Mouse (Mus musculus): Measurements from ENCODE around the gene Tmtc2. TPM values are rescaled to one million over a fixed set of nuclear protein-coding genes. Genes with fewer than 3 reads are reported as not detected.

Tmtc2 gene
- polyA plus RNA-seq, 1 experiment from 2014 or later, result 8.1 TPM

- Histone ChIP-seq H3K9ac (replicated peaks; ENCODE audit: low read length) (peak overlapping the region; percentile 79), H3K4me3 (replicated peaks; ENCODE audit: low read depth, low read length) (peak overlapping the region; percentile 76), H3K36me3 (ENCODE audit: control insufficient read depth, insufficient read depth, low read length) (no peaks in the 10 kb centered on the region), H3K4me1 (ENCODE audit: control insufficient read depth, insufficient read depth, low read length) (peaks cover 24% of the 10 kb centered on the region), H3K9me3 (ENCODE audit: control insufficient read depth, low read length) (no peaks in the 10 kb centered on the region), H3K27ac (replicated peaks; ENCODE audit: low read depth, low read length) (peak overlapping the region; percentile 87), H3K4me2 (ENCODE audit: low read length) (peak overlapping the region; percentile 55), H3K27me3 (ENCODE audit: control insufficient read depth, insufficient read depth, low read length) (no peaks in the 10 kb centered on the region)
- DNase-seq, result peak; percentile 96
- ATAC-seq (ENCODE audit: low FRiP score, low TSS enrichment), result peak; percentile 77
- under 1% methylated on average over 44 of the region's 44 CpGs for WGBS
Measured at GRCm38 (mm10) chr10:105574695-105575660, 727 bp upstream of the Tmtc2 start.

DNA sequence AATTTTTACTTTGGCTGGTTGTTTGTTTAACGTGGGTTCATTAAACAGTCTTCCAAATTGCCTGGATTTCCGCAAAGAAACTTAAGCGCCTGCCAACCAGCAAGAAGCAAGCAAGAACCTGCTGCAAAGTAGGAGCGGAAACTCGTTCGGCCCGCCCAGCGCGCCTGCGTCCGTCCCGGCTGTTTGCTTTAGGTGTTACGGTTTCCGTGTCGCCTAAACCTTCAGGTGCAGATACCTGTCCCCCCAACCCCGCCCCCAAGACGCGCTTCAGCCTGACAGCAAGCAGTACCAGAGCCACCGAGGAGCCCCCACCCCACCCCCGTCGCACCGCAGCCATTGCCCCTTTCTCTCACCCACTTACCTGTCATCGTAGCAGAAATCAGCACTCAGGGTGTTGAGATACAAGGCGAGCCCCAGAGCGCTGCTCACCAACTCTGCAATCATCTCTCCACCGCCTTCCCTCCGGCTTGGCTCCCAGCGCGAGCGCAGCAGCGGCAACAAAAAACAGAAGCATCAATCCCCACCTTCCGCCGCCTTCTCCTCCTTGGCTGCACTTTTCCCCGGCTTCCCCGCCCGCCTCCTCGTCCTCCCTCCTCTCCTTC lies 844 bp downstream of the Tmtc2 start:
- DNase-seq (peak; percentile 69), ATAC-seq (ENCODE audit: low FRiP score, low TSS enrichment) (no peak)
- no peaks in the 10 kb centered on the region for H3K27me3 ChIP-seq (ENCODE audit: control insufficient read depth, insufficient read depth, low read length)
- no peaks in the 10 kb centered on the region for H3K36me3 ChIP-seq (ENCODE audit: control insufficient read depth, insufficient read depth, low read length)
- peak overlapping the region; percentile 79 for H3K9ac ChIP-seq (replicated peaks; ENCODE audit: low read length)
- H3K4me1 ChIP-seq (ENCODE audit: control insufficient read depth, insufficient read depth, low read length), result peaks cover 24% of the 10 kb centered on the region
- WGBS, result under 1% methylated on average over 37 of the region's 37 CpGs
- H3K27ac ChIP-seq (replicated peaks; ENCODE audit: low read depth, low read length), result peak overlapping the region; percentile 87
- no peaks in the 10 kb centered on the region for H3K9me3 ChIP-seq (ENCODE audit: control insufficient read depth, low read length)
- peak overlapping the region; percentile 55 for H3K4me2 ChIP-seq (ENCODE audit: low read length)
- peak overlapping the region; percentile 76 for H3K4me3 ChIP-seq (replicated peaks; ENCODE audit: low read depth, low read length)

DNA sequence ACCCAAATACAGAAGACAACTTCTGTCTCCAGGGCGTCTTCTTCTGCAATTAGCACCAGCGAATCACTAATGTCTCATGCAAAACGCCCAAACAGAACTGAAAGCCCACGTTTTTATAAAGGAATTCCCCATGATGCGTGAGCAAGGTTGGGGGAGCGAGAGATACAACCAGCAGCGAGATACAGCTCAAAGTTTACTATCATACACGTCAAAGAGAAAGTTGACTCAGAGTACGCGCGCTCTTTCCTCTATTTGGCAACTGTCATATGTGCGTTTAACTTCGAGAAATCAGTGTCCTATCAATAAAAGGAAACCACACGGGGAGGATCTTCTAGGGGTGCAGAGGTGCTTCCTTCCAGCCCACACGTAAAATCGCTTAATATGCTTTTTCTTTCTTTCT lies 1.4 kb downstream of the Tmtc2 start:
- ATAC-seq (ENCODE audit: low FRiP score, low TSS enrichment), result no peak
- WGBS, result 1% methylated on average over 16 of the region's 16 CpGs

GRCm38 (mm10) chr10:105572301-105572700 lies 1.9 kb downstream of the Tmtc2 start:
- Histone ChIP-seq H3K36me3 (ENCODE audit: control insufficient read depth, insufficient read depth, low read length) (no peaks in the 10 kb centered on the region), H3K4me2 (ENCODE audit: low read length) (peak overlapping the region; percentile 55), H3K9ac (replicated peaks; ENCODE audit: low read length) (no peak overlapping the region; the same call in 1 of the 2 replicates), H3K9me3 (ENCODE audit: control insufficient read depth, low read length) (no peaks in the 10 kb centered on the region), H3K27ac (replicated peaks; ENCODE audit: low read depth, low read length) (no peak overlapping the region), H3K27me3 (ENCODE audit: control insufficient read depth, insufficient read depth, low read length) (no peaks in the 10 kb centered on the region), H3K4me3 (replicated peaks; ENCODE audit: low read depth, low read length) (peak overlapping the region; percentile 76), H3K4me1 (ENCODE audit: control insufficient read depth, insufficient read depth, low read length) (peaks cover 15% of the 10 kb centered on the region)
- no peak for ATAC-seq (ENCODE audit: low FRiP score, low TSS enrichment)
- no peak for DNase-seq
- WGBS, result 14% methylated on average over 7 of the region's 7 CpGs

More for the DNA sequence above, 1.4 kb downstream of the Tmtc2 start:
- Histone ChIP-seq H3K4me1 (ENCODE audit: control insufficient read depth, insufficient read depth, low read length) (peaks cover 20% of the 10 kb centered on the region), H3K4me3 (replicated peaks; ENCODE audit: low read depth, low read length) (peak overlapping the region; percentile 76), H3K27ac (replicated peaks; ENCODE audit: low read depth, low read length) (no peak overlapping the region), H3K4me2 (ENCODE audit: low read length) (peak overlapping the region; percentile 55), H3K9ac (replicated peaks; ENCODE audit: low read length) (peak overlapping the region; percentile 14; the same call in 1 of the 2 replicates), H3K36me3 (ENCODE audit: control insufficient read depth, insufficient read depth, low read length) (no peaks in the 10 kb centered on the region), H3K9me3 (ENCODE audit: control insufficient read depth, low read length) (no peaks in the 10 kb centered on the region), H3K27me3 (ENCODE audit: control insufficient read depth, insufficient read depth, low read length) (no peaks in the 10 kb centered on the region)
- DNase-seq, result peak; percentile 39

- Histone ChIP-seq H3K36me3 (ENCODE audit: control insufficient read depth, insufficient read depth, low read length) (no peaks in the 10 kb centered on the region), H3K4me2 (ENCODE audit: low read length) (peak overlapping the region; percentile 55), H3K9me3 (ENCODE audit: control insufficient read depth, low read length) (no peaks in the 10 kb centered on the region), H3K27me3 (ENCODE audit: control insufficient read depth, insufficient read depth, low read length) (no peaks in the 10 kb centered on the region), H3K4me1 (ENCODE audit: control insufficient read depth, insufficient read depth, low read length) (peaks cover 15% of the 10 kb centered on the region), H3K4me3 (replicated peaks; ENCODE audit: low read depth, low read length) (peak overlapping the region; percentile 76), H3K9ac (replicated peaks; ENCODE audit: low read length) (no peak overlapping the region; the same call in 1 of the 2 replicates), H3K27ac (replicated peaks; ENCODE audit: low read depth, low read length) (no peak overlapping the region)
- ATAC-seq (ENCODE audit: low FRiP score, low TSS enrichment) (no peak), DNase-seq (no peak)
- 55% methylated on average over 4 of the region's 4 CpGs for WGBS
Measured at GRCm38 (mm10) chr10:105571831-105572230, 2.4 kb downstream of the Tmtc2 start.

- H3K27ac ChIP-seq (replicated peaks; ENCODE audit: low read depth, low read length), result no peak overlapping the region
- ATAC-seq (ENCODE audit: low FRiP score, low TSS enrichment), result no peak
- H3K27me3 ChIP-seq (ENCODE audit: control insufficient read depth, insufficient read depth, low read length), result no peaks in the 10 kb centered on the region
- 70% methylated on average over 8 of the region's 8 CpGs for WGBS
- H3K9me3 ChIP-seq (ENCODE audit: control insufficient read depth, low read length), result no peaks in the 10 kb centered on the region
- no peaks in the 10 kb centered on the region for H3K36me3 ChIP-seq (ENCODE audit: control insufficient read depth, insufficient read depth, low read length)
- no peak overlapping the region for H3K4me3 ChIP-seq (replicated peaks; ENCODE audit: low read depth, low read length)
- H3K4me2 ChIP-seq (ENCODE audit: low read length), result peak overlapping the region; percentile 55
- H3K4me1 ChIP-seq (ENCODE audit: control insufficient read depth, insufficient read depth, low read length), result peaks cover 15% of the 10 kb centered on the region
- no peak for DNase-seq
- no peak overlapping the region for H3K9ac ChIP-seq (replicated peaks; ENCODE audit: low read length)
Measured at GRCm38 (mm10) chr10:105571019-105571418, 3.2 kb downstream of the Tmtc2 start.

GRCm38 (mm10) chr10:105569573-105569972 lies 4.7 kb downstream of the Tmtc2 start:
- WGBS, result 92% methylated on average over 4 of the region's 4 CpGs
- ATAC-seq (ENCODE audit: low FRiP score, low TSS enrichment), result no peak
- Histone ChIP-seq H3K27me3 (ENCODE audit: control insufficient read depth, insufficient read depth, low read length) (no peaks in the 10 kb centered on the region), H3K27ac (replicated peaks; ENCODE audit: low read depth, low read length) (no peak overlapping the region), H3K4me2 (ENCODE audit: low read length) (no peak overlapping the region), H3K36me3 (ENCODE audit: control insufficient read depth, insufficient read depth, low read length) (no peaks in the 10 kb centered on the region), H3K9me3 (ENCODE audit: control insufficient read depth, low read length) (no peaks in the 10 kb centered on the region), H3K4me1 (ENCODE audit: control insufficient read depth, insufficient read depth, low read length) (peaks cover 15% of the 10 kb centered on the region), H3K9ac (replicated peaks; ENCODE audit: low read length) (no peak overlapping the region), H3K4me3 (replicated peaks; ENCODE audit: low read depth, low read length) (no peak overlapping the region)
- DNase-seq, result no peak

GRCm38 (mm10) chr10:105567825-105568531 lies 6.3 kb downstream of the Tmtc2 start:
- Histone ChIP-seq H3K36me3 (ENCODE audit: control insufficient read depth, insufficient read depth, low read length) (no peaks in the 10 kb centered on the region), H3K27ac (replicated peaks; ENCODE audit: low read depth, low read length) (no peak overlapping the region), H3K4me1 (ENCODE audit: control insufficient read depth, insufficient read depth, low read length) (peaks cover 15% of the 10 kb centered on the region), H3K4me2 (ENCODE audit: low read length) (no peak overlapping the region), H3K9ac (replicated peaks; ENCODE audit: low read length) (no peak overlapping the region), H3K27me3 (ENCODE audit: control insufficient read depth, insufficient read depth, low read length) (no peaks in the 10 kb centered on the region), H3K9me3 (ENCODE audit: control insufficient read depth, low read length) (no peaks in the 10 kb centered on the region), H3K4me3 (replicated peaks; ENCODE audit: low read depth, low read length) (no peak overlapping the region)
- ATAC-seq (ENCODE audit: low FRiP score, low TSS enrichment) (no peak), DNase-seq (no peak)
- 86% methylated on average over 8 of the region's 8 CpGs for WGBS
